Mouse (Mus musculus): Measurements from ENCODE around the gene Sec61b. TPM values are rescaled to one million over a fixed set of nuclear protein-coding genes. Genes with fewer than 3 reads are reported as not detected.

Gene Sec61b
- 133 TPM for polyA plus RNA-seq (2015; fragmentation: Illumina TruSeq; extraction: RNeasy Lipid Tissue Mini Kit (QIAGEN cat#74804); ENCODE audit: insufficient read depth, low read depth, low replicate concordance)

GRCm38 (mm10) chr4:47473968-47474729, at the start of gene Sec61b, which contains the start of gene Alg2:
Gene Sec61b (plus strand): TSS chr4:47474658.
Gene Alg2 (minus strand): TSS chr4:47474333.

Other genes with a start within 250 kb of the Sec61b start
- gene Tgfbr1, start 121.4 kb upstream of the Sec61b start, polyA plus RNA-seq (2015; fragmentation: Illumina TruSeq; extraction: RNeasy Lipid Tissue Mini Kit (QIAGEN cat#74804); ENCODE audit: insufficient read depth, low read depth, low replicate concordance), result 5.2 TPM
- gene Alg2, start 325 bp upstream of the Sec61b start, polyA plus RNA-seq (2015; fragmentation: Illumina TruSeq; extraction: RNeasy Lipid Tissue Mini Kit (QIAGEN cat#74804); ENCODE audit: insufficient read depth, low read depth, low replicate concordance), result 8.8 TPM

Measured in pancreas, adult 10 weeks (tissue).